Mouse (Mus musculus): ENCODE measurements around the gene Serinc3. TPM values are rescaled to one million over a fixed set of nuclear protein-coding genes. Genes with fewer than 3 reads are reported as not detected.

Gene Serinc3
- polyA plus RNA-seq, 1 experiment from 2014 or later: 24.7 TPM

DNA sequence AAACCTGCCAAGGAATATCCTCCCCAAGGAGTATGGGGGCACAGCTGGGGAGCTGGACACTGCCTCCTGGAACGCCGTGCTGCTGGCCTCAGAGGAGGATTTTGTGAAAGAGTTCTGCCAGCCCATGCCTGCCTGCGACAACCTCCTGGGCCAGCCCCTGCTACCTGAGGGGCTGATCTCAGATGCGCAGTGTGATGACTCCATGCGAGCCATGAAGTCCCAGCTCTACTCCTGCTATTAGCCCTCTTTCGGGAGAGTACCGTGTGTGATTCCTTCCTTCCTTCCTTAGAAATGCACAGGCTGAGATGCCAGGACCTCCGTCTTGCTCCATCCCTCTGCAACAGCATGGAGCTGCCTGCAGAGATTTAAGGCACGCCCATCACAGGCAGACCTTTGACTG lies 29.5 kb downstream of the Serinc3 start:
- H3K36me3 ChIP-seq: peaks cover 93% of the 10 kb centered on the region
- H3K4me1 ChIP-seq: no peaks in the 10 kb centered on the region
- H3K9me3 ChIP-seq (replicated peaks): no peaks in the 10 kb centered on the region
- no peak overlapping the region for H3K27ac ChIP-seq (replicated peaks)
- 93% methylated on average over 9 of the region's 9 CpGs for WGBS
- no peak overlapping the region for H3K4me3 ChIP-seq
- H3K27me3 ChIP-seq (ENCODE audit: low read depth, poor library complexity, severe bottlenecking): no peaks in the 10 kb centered on the region
- DNase-seq (ENCODE audit: low spot score): no peak

DNA sequence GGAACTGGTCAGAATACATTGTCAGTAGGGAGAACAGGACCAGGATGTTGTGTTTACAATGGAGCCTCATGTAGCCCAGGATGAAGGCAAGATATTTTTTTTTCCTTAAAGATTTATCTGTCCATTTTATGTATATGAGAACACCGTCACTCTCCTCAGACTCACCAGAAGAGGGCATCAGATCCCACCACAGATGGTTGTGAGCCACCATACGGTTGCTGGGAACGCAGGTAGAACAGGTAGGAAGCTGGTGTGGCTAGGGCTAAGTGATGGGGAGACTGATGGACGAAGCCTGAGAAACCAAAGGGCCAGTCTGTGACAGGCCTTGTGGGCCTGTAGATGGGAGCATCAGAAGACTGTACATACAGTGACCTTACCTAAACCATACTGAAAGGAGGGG lies 30.9 kb downstream of the Serinc3 start:
- WGBS: 89% methylated on average over 4 of the region's 4 CpGs
- Histone ChIP-seq H3K27ac (replicated peaks) (no peak overlapping the region), H3K36me3 (peaks cover 88% of the 10 kb centered on the region), H3K27me3 (ENCODE audit: low read depth, poor library complexity, severe bottlenecking) (no peaks in the 10 kb centered on the region), H3K4me3 (no peak overlapping the region), H3K4me1 (no peaks in the 10 kb centered on the region), H3K9me3 (replicated peaks) (no peaks in the 10 kb centered on the region)
- no peak for DNase-seq (ENCODE audit: low spot score)

DNA sequence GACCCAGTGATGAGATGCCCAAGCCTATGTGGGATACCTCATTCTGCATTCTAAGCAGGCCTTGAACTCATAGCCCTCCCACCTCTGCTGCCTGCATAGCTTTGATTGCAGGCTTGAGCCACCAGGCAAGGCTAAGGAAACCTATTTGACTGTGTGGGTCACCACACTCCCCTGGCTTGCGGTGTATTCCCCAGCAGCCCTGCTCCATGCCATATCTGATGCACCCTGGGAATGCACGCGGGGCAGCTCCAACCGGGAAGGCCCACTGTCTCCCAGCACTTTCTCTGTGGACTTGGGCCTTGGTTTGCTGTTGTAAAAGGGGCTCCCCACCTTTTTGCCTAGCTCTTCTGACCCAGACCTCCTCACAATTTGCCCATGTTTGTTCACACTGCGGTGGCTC lies 31.7 kb downstream of the Serinc3 start:
- Histone ChIP-seq H3K36me3 (peaks cover 80% of the 10 kb centered on the region), H3K9me3 (replicated peaks) (no peaks in the 10 kb centered on the region), H3K27ac (replicated peaks) (no peak overlapping the region), H3K4me1 (no peaks in the 10 kb centered on the region), H3K27me3 (ENCODE audit: low read depth, poor library complexity, severe bottlenecking) (no peaks in the 10 kb centered on the region), H3K4me3 (no peak overlapping the region)
- DNase-seq (ENCODE audit: low spot score): no peak
- WGBS: 93% methylated on average over 5 of the region's 5 CpGs

DNA sequence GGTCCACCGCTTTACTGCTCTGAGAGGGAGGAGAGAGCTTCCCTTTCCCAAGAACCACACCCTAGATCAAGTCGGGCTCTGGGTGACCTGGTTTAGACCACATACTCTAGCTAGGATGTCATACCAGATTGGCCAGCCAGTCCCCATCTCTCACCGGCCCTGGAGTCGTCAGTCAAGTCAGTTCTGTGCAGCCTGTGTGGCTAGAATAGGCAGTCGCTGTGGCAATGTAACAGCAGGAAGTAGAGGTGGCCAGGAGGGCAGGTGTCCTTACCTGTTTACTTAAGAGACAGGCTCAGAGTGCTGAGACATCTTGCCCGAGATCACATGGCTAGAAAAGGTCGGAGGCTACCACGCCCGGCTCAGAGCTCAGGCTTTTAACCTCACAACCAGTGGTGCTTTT lies 33.8 kb downstream of the Serinc3 start:
- Histone ChIP-seq H3K27ac (replicated peaks) (no peak overlapping the region), H3K9me3 (replicated peaks) (no peaks in the 10 kb centered on the region), H3K36me3 (peaks cover 70% of the 10 kb centered on the region), H3K4me3 (no peak overlapping the region), H3K27me3 (ENCODE audit: low read depth, poor library complexity, severe bottlenecking) (no peaks in the 10 kb centered on the region), H3K4me1 (no peaks in the 10 kb centered on the region)
- 83% methylated on average over 9 of the region's 9 CpGs for WGBS
- DNase-seq (ENCODE audit: low spot score): no peak

DNA sequence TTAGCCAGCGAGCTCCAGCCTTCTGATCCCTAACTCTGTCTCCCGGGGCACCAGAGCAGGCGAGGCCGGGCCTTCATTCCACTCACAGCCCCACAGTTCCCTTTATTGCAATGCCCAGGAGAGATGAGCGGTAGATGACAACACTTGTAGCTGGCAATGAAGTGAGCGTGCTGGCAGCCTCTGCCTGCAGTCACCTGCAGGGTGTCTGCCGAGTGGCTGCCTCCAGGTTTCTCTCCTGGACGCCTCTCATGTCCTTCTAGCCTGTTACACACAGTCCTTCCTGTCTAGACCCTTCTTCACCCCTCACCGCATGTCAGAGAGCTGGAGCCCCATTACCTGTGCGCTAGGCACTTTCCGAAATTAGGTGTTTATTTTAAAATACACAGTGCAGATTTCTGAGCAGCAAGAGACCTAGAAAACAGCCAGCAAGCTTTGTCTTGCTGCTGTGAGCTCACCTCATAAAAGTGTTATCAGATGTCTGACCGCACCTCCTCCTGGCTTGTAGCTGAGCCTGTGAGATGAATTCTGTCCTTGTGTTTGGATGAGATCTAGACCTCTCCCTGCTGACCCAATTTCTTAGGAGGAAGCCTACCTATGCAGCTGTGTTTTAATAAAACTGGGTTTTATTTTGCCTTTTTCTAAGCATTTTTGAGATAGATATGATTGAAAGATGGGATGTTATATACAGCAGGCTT lies 35.5 kb downstream of the Serinc3 start:
- 87% methylated on average over 12 of the region's 12 CpGs for WGBS

DNA sequence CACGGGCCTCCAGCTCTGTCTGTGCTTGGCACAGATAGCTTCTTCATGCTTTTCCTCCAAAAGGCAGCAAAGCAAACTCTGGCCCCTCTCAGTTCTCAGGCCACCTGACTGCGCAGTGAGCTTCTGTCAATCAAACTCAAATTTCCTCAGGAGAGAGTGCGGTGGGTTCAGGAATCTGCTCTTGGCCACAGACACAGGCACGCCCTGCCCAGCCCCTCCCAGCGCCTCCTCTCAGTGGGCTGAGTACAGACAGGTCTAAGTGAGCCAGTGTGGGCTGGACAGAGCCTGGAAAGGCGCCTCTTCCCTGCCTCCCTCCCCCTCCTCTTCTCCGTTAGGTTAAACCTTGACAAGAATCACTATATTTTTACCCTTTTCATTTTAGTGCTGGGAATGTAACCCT lies 36.9 kb downstream of the Serinc3 start:
- Histone ChIP-seq H3K27ac (replicated peaks) (no peak overlapping the region), H3K27me3 (ENCODE audit: low read depth, poor library complexity, severe bottlenecking) (no peaks in the 10 kb centered on the region), H3K4me1 (peaks cover 5% of the 10 kb centered on the region), H3K9me3 (replicated peaks) (no peaks in the 10 kb centered on the region), H3K4me3 (no peak overlapping the region), H3K36me3 (peaks cover 39% of the 10 kb centered on the region)
- no peak for DNase-seq (ENCODE audit: low spot score)
- 91% methylated on average over 7 of the region's 7 CpGs for WGBS

More for the DNA sequence above, 35.5 kb downstream of the Serinc3 start:
- no peaks in the 10 kb centered on the region for H3K4me1 ChIP-seq
- H3K9me3 ChIP-seq (replicated peaks): no peaks in the 10 kb centered on the region
- peaks cover 53% of the 10 kb centered on the region for H3K36me3 ChIP-seq
- DNase-seq (ENCODE audit: low spot score): no peak
- H3K4me3 ChIP-seq: no peak overlapping the region
- no peaks in the 10 kb centered on the region for H3K27me3 ChIP-seq (ENCODE audit: low read depth, poor library complexity, severe bottlenecking)
- H3K27ac ChIP-seq (replicated peaks): no peak overlapping the region

DNA sequence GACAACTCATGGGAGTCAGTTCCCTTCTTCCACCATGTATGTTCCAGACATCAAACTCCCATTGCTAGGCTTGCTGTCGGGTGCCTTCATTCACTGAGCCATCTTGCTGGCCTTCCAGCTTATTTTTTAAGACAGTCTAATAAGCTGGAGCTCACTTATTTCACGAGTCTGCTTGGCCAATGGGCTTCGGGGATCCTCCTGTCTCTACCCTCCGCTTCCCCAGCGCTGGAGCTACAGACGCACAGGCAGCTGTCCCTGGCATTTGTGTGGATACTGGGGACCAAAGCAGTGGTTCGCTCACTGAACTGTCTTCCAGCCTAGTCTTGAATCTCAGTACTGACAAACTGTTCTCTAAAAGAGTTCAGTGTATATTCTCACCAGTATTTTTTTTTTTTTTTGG lies 38.8 kb downstream of the Serinc3 start:
- no peak overlapping the region for H3K4me3 ChIP-seq
- H3K27ac ChIP-seq (replicated peaks): no peak overlapping the region
- no peaks in the 10 kb centered on the region for H3K9me3 ChIP-seq (replicated peaks)
- WGBS: 87% methylated on average over 7 of the region's 7 CpGs
- peaks cover 27% of the 10 kb centered on the region for H3K36me3 ChIP-seq
- DNase-seq (ENCODE audit: low spot score): no peak
- peaks cover 13% of the 10 kb centered on the region for H3K4me1 ChIP-seq
- no peaks in the 10 kb centered on the region for H3K27me3 ChIP-seq (ENCODE audit: low read depth, poor library complexity, severe bottlenecking)

DNA sequence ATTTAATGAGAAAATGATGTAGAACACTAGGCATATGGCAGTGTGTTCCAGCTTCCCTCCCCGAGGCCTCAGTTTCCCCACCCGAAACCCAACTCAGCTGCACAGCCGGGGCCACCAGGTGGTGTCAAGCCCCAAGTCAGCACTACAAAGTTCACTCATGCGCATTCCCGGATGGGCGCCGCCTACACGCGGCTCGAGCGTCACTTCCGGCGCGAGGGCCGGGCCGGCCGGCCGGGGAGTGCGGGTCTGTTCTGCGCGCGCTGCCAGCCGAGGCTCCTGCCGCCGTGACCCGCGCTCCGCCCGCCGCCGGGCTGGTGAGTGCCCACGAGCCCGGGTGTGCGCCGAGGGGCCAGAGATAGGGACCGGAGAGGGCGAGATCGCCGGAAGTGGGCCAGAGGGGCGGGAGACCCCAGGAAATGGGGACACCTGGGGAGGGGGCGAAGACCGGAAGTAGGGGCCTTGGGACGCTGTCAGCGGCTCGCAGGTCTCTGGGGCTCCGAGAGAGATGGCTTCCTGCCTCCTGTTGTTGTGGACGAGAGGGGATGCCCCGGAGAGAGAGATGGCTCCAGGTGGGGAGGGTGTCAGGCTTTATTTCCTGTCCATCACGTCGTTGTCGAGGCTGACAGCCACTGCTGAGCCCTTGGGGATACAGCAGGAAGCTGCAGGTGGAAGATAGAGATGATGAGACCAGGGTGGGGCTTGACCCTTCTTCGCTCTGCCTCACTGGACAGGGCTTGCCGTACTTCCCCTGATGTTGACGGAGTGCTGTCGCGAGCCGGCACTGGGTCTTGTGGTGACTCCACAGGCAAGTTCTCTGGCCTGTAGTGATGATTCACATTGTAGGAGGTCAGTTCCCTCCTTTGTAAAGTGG lies 42.6 kb downstream of the Serinc3 start, which contains the start of gene Ttpal:
Gene Ttpal (plus strand): TSS at position 214 of the 871 bp plus-strand sequence.
- DNase-seq (ENCODE audit: low spot score): peak; percentile 91
- WGBS: 2% methylated on average over 57 of the region's 57 CpGs

DNA sequence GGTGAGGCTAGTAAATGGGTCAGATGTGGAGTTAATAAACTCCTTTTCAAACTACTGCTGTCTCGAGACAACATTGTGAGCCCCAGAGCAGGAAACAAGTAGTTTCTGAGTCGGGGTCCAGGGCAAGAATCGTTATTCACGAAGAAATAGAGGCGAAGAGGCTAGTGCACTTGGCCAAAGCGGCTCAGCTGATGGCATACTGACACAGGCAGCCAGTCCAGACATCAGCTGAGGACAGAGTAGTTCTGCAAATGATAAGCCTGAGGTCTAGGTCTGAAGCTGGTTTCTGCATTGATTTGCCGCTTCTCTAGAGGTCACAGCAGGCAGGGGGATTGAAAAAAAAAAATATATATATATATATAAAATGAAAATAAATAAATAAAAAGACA lies 43.2 kb downstream of the Serinc3 start:
- Histone ChIP-seq H3K36me3 (no peaks in the 10 kb centered on the region), H3K27me3 (ENCODE audit: low read depth, poor library complexity, severe bottlenecking) (no peaks in the 10 kb centered on the region), H3K9me3 (replicated peaks) (no peaks in the 10 kb centered on the region), H3K4me1 (peaks cover 13% of the 10 kb centered on the region), H3K4me3 (peak overlapping the region; percentile 73), H3K27ac (replicated peaks) (peak overlapping the region; percentile 65; the same call in 1 of the 2 replicates)
- WGBS: 84% methylated on average over 7 of the region's 7 CpGs
- no peak for DNase-seq (ENCODE audit: low spot score)

More for the DNA sequence above, 42.6 kb downstream of the Serinc3 start, which contains the start of gene Ttpal:
- Histone ChIP-seq H3K9me3 (replicated peaks) (no peaks in the 10 kb centered on the region), H3K4me1 (peaks cover 13% of the 10 kb centered on the region), H3K27me3 (ENCODE audit: low read depth, poor library complexity, severe bottlenecking) (no peaks in the 10 kb centered on the region), H3K4me3 (peak within 1 kb of the TSS; percentile 73), H3K36me3 (0 out of 2 replicates have a peak, but pooled peaks cover 1% of the 10 kb centered on the region), H3K27ac (replicated peaks) (peak within 1 kb of the TSS; percentile 96)

DNA sequence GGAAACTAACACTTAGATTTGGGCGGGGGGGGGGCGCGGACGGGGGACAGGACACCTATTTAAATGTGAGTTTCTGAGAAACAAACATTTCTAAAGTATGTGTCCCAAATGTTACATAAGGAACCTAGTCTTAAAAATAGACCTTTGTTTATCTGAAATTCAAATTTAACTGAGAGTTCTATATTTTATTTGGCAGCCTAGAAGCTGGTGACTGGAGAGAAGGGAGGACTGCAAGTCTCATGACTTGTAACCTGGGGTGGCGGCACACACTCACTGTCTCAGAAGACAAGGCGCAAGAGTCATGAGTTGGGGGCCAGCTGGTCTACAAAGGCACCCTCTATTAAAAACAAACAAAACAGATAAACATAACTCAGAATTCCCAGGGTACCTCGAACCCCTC lies 43.9 kb downstream of the Serinc3 start:
- Histone ChIP-seq H3K27ac (replicated peaks) (no peak overlapping the region), H3K27me3 (ENCODE audit: low read depth, poor library complexity, severe bottlenecking) (no peaks in the 10 kb centered on the region), H3K36me3 (no peaks in the 10 kb centered on the region), H3K9me3 (replicated peaks) (no peaks in the 10 kb centered on the region), H3K4me1 (peaks cover 13% of the 10 kb centered on the region), H3K4me3 (no peak overlapping the region)
- WGBS: 93% methylated on average over 7 of the region's 7 CpGs
- no peak for DNase-seq (ENCODE audit: low spot score)

DNA sequence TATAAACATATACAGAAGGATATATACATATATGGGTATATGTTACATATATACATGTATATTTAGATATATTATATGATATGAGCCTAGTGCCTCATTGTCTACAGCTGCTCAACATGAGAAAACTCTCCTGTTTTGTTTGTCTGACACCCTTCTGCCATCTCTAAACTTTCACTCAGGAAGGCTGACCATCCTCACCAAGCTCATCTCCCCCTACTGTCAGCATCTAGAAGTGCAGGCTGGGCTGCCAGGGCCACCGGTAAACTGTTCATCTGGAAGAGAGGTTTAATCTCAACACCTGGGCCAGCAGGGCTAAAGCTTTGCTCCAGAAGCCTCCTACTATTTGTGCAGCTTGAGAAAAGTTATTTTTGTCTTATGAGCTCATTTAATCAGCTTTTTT lies 45.7 kb downstream of the Serinc3 start:
- Histone ChIP-seq H3K27me3 (ENCODE audit: low read depth, poor library complexity, severe bottlenecking) (no peaks in the 10 kb centered on the region), H3K4me1 (peaks cover 18% of the 10 kb centered on the region), H3K4me3 (no peak overlapping the region), H3K9me3 (replicated peaks) (no peaks in the 10 kb centered on the region), H3K36me3 (no peaks in the 10 kb centered on the region), H3K27ac (replicated peaks) (no peak overlapping the region)
- 6% methylated on average over 1 of the region's 1 CpGs for WGBS
- peak; percentile 66 for DNase-seq (ENCODE audit: low spot score)

DNA sequence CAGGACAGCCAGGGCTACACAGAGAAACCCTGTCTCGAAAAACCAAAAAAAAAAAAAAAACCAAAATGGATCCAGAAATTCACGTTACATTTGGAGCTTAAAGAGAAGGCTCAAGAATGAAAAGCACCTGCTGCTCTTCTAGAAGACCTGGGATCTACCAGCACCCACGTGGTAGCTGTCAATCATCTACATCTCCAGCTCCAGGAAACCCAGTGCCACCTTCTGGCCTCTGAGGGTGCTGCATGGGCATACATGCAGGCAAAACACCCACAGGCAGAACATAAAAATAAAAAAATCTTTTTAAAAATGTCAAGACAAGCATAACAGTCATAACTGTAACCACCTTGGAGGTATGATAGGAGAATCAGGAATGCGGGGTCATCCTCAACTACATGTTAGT lies 47.3 kb downstream of the Serinc3 start:
- Histone ChIP-seq H3K4me1 (peaks cover 10% of the 10 kb centered on the region), H3K27me3 (ENCODE audit: low read depth, poor library complexity, severe bottlenecking) (no peaks in the 10 kb centered on the region), H3K27ac (replicated peaks) (no peak overlapping the region), H3K9me3 (replicated peaks) (no peaks in the 10 kb centered on the region), H3K4me3 (no peak overlapping the region), H3K36me3 (no peaks in the 10 kb centered on the region)
- no peak for DNase-seq (ENCODE audit: low spot score)
- WGBS: 65% methylated on average over 4 of the region's 4 CpGs

DNA sequence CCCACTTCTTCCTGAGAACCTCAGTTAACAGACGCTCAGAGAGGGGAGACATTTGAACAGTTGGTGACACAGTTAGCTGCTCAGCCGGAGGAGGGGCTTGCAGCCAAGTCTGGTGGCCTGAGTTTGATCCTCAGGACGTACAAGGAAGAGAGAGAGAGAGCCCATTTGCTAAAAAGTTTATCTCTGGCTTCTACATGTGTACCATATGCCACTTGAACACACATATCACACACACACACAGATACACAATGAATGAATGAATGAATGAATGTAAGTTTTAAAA lies 48.1 kb downstream of the Serinc3 start:
- Histone ChIP-seq H3K4me3 (no peak overlapping the region), H3K27me3 (ENCODE audit: low read depth, poor library complexity, severe bottlenecking) (no peaks in the 10 kb centered on the region), H3K27ac (replicated peaks) (no peak overlapping the region), H3K36me3 (no peaks in the 10 kb centered on the region), H3K4me1 (peaks cover 8% of the 10 kb centered on the region), H3K9me3 (replicated peaks) (no peaks in the 10 kb centered on the region)
- no peak for DNase-seq (ENCODE audit: low spot score)
- WGBS: 75% methylated on average over 3 of the region's 3 CpGs
